Mouse (Mus musculus) myocyte (in vitro differentiated cells): ENCODE data around the gene Ncapg.

Experiments
- CEBPB ChIP-seq: IDR thresholded peaks from 2 replicates; pipeline ENCODE4 v1.6.1; 2011; ENCODE audit warnings: mild to moderate bottlenecking, moderate library complexity; ENCODE audit not compliant: poor library complexity, insufficient read depth, severe bottlenecking
- MAX ChIP-seq: IDR thresholded peaks from one replicate; pipeline ENCODE4 v1.6.1; 2011; ENCODE audit warnings: low read depth, mild to moderate bottlenecking, control low read depth
- POLR2A ChIP-seq: IDR thresholded peaks from one replicate; pipeline ENCODE4 v1.6.1; 2011; ENCODE audit warnings: low read depth, mild to moderate bottlenecking, control low read depth, moderate library complexity; ENCODE audit not compliant: insufficient read length
- POLR2AphosphoS2 ChIP-seq: IDR thresholded peaks from one replicate; pipeline ENCODE4 v1.6.1; 2011; ENCODE audit warnings: low read depth, control low read depth; ENCODE audit not compliant: insufficient read length
- TCF3 ChIP-seq: IDR thresholded peaks from one replicate; pipeline ENCODE4 v1.6.1; 2011; ENCODE audit warnings: low read depth, control low read depth; ENCODE audit not compliant: insufficient read length
- USF1 ChIP-seq: IDR thresholded peaks from one replicate; pipeline ENCODE4 v1.6.1; 2011; ENCODE audit warnings: low read depth, mild to moderate bottlenecking, control low read depth, moderate library complexity

GRCm38 (mm10) chr5:45638806-45639714 lies 30.7 kb upstream of the Ncapg start, which contains the start of gene Fam184b:
- TF ChIP-seq POLR2A (no peak), USF1 (no peak), MAX (no peak), POLR2AphosphoS2 (no peak), CEBPB (no peak), TCF3 (no peak)
